Mouse (Mus musculus) cerebellum, adult 2 months (tissue): ENCODE measurements around the gene Pmpca.

Experiments
- CTCF ChIP-seq: fragments of 200-500 bp; IDR thresholded peaks from 2 replicates; pipeline ENCODE4 v1.5.1; 2011; ENCODE audit warnings: low read depth, mild to moderate bottlenecking, control low read depth, low read length, moderate library complexity, borderline replicate concordance; ENCODE audit not compliant: insufficient read depth
- POLR2A ChIP-seq: fragments of 200-500 bp; IDR thresholded peaks from 2 replicates; pipeline ENCODE4 v1.6.1; 2011; ENCODE audit warnings: low read length, control low read depth, borderline replicate concordance; ENCODE audit not compliant: insufficient read depth

DNA sequence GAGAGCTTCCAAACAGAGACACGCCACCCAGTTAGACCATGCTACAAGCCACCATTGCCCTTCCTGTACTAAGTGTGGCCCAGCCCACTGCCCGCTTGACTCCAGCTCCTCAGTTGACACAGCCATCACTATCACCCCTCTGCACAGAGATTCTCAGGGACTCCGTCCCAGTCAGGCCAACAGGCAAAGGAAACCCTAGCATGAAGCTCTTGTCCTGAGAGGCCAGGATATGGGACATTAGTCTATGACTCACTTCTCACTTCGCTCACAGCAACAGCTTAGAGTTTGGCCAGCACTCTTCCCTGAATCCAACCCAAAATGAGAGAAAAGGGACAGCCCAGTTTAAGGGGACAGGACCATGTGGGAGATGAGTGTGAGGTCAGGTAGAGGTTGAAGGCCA, 34.7 kb upstream of the Pmpca start:
- TF ChIP-seq CTCF (no peak), POLR2A (no peak)
